Mouse (Mus musculus): Measurements from ENCODE around the gene Nup210l.

Gene Nup210l

GRCm38 (mm10) chr3:90103938-90104337 is at the start of gene Nup210l:
TSS of gene Nup210l (plus strand) at chr3:90104132.
- DNase-seq (ENCODE audit: low spot score): no peak

- no peak for DNase-seq (ENCODE audit: low spot score)
Observed at GRCm38 (mm10) chr3:90061549-90061948, 42.4 kb upstream of the Nup210l start.

- no peak for DNase-seq (ENCODE audit: low spot score)
Observed at GRCm38 (mm10) chr3:90062539-90062938, 41.4 kb upstream of the Nup210l start.

GRCm38 (mm10) chr3:90064383-90064782 is 39.5 kb upstream of the Nup210l start:
- DNase-seq (ENCODE audit: low spot score): no peak

GRCm38 (mm10) chr3:90065553-90065952 is 38.4 kb upstream of the Nup210l start:
- DNase-seq (ENCODE audit: low spot score): no peak

GRCm38 (mm10) chr3:90067851-90068250 is 36.1 kb upstream of the Nup210l start:
- DNase-seq (ENCODE audit: low spot score): no peak

- DNase-seq (ENCODE audit: low spot score): no peak
Observed at GRCm38 (mm10) chr3:90069688-90070087, 34.2 kb upstream of the Nup210l start.

- peak; percentile 62 for DNase-seq (ENCODE audit: low spot score)
Observed at GRCm38 (mm10) chr3:90072294-90072693, 31.6 kb upstream of the Nup210l start, which contains the start of gene Tpm3. TSS of gene Tpm3 (plus strand) at chr3:90072649.

- DNase-seq (ENCODE audit: low spot score): peak; percentile 90
Observed at GRCm38 (mm10) chr3:90076921-90077716, 26.8 kb upstream of the Nup210l start.

- DNase-seq (ENCODE audit: low spot score): no peak
Observed at GRCm38 (mm10) chr3:90078224-90078623, 25.7 kb upstream of the Nup210l start.

GRCm38 (mm10) chr3:90079133-90079762 is 24.7 kb upstream of the Nup210l start:
- peak; percentile 90 for DNase-seq (ENCODE audit: low spot score)

- peak; percentile 79 for DNase-seq (ENCODE audit: low spot score)
Observed at GRCm38 (mm10) chr3:90079763-90080497, 24.0 kb upstream of the Nup210l start.

- DNase-seq (ENCODE audit: low spot score): no peak
Observed at GRCm38 (mm10) chr3:90080498-90080863, 23.5 kb upstream of the Nup210l start.

- no peak for DNase-seq (ENCODE audit: low spot score)
Observed at GRCm38 (mm10) chr3:90081365-90082240, 22.3 kb upstream of the Nup210l start.

GRCm38 (mm10) chr3:90083034-90083433 is 20.9 kb upstream of the Nup210l start:
- DNase-seq (ENCODE audit: low spot score): no peak

- DNase-seq (ENCODE audit: low spot score): no peak
Observed at GRCm38 (mm10) chr3:90083698-90084324, 20.1 kb upstream of the Nup210l start.

- no peak for DNase-seq (ENCODE audit: low spot score)
Observed at GRCm38 (mm10) chr3:90084790-90085189, 19.1 kb upstream of the Nup210l start.

GRCm38 (mm10) chr3:90085281-90085680 is 18.7 kb upstream of the Nup210l start:
- no peak for DNase-seq (ENCODE audit: low spot score)

GRCm38 (mm10) chr3:90086068-90086467 is 17.9 kb upstream of the Nup210l start:
- DNase-seq (ENCODE audit: low spot score): no peak

- no peak for DNase-seq (ENCODE audit: low spot score)
Observed at GRCm38 (mm10) chr3:90088617-90089016, 15.3 kb upstream of the Nup210l start.

- DNase-seq (ENCODE audit: low spot score): no peak
Observed at GRCm38 (mm10) chr3:90090892-90091291, 13.0 kb upstream of the Nup210l start.

All from testis, postnatal 10 days (tissue).